Mouse (Mus musculus): ENCODE measurements at regions not wholly inside any gene's neighbourhood (a gene's known extent, or its start where the extent isn't known, plus 50 kb on each side); places are given as distances from the start of the nearest gene placed in this dataset.
A peak's percentile ranks its signal among the peaks of the same experiment; 100 is the strongest.

DNA sequence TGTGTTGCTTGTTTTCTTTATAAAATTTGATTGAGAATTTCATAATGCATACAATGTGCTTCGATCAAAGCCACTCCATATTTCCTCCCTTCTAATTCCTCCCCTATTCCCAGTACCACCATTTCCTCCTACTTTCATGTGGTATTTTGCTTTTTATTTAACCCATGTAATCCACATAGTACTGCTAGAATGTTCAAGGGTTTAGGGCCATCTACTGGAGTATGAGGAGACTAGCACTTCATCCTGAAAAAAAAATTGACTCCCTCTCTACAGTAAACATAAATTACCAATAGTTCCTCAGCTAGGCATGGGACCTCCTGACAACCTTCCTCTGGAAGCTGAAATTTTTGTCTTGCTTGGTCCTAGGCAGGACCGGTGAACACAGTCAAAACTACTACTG, 163.0 kb downstream of the Gpr165 start:
- DNase-seq (ENCODE audit: extremely low read depth) = peak; percentile 1
- no peaks in the 10 kb centered on the region for H3K4me1 ChIP-seq (ENCODE audit: control insufficient read depth in 1 of 2, insufficient read depth in 2 of 2)
- TF ChIP-seq JUND (conservative IDR thresholded peaks at IDR 0.05; ENCODE audit: low read depth, low read length) (no peak), CTCF (conservative IDR thresholded peaks at IDR 0.05 in 1 of 2, IDR thresholded peaks at IDR 0.05 in 1 of 2; ENCODE audit: low read depth in 2 of 2, low read length in 2 of 2) (peak in 1 of 2 experiments; percentile 17; a peak in 1 of 4 replicates), RAD21 (IDR thresholded peaks at IDR 0.05; ENCODE audit: low read depth, low read length) (peak; percentile 19)
- H3K27ac ChIP-seq (ENCODE audit: insufficient read depth, low read depth) = no peak overlapping the region
- no peak overlapping the region for H3K4me3 ChIP-seq (replicated peaks in 1 of 3; ENCODE audit: low read depth in 2 of 3, low read length in 2 of 3, poor library complexity in 1 of 3)
- H3K79me2 ChIP-seq (replicated peaks; ENCODE audit: control insufficient read depth, extremely low read depth, insufficient read depth, poor library complexity, severe bottlenecking) = no peaks in the 10 kb centered on the region
- H3K27me3 ChIP-seq (replicated peaks) = no peaks in the 10 kb centered on the region
- no peaks in the 10 kb centered on the region for H3K9me3 ChIP-seq (replicated peaks; ENCODE audit: low read length)
- dilution Hi-C loops (cut with MboI; ENCODE audit: extremely low pct_ligation_motif_present, extremely low pct_unique_long_range_greater_than_20kb, low sequenced_read_pairs) = no loop called here
- in situ Hi-C loops (cut with MboI; ENCODE audit: low pct_ligation_motif_present, low pct_unique_long_range_greater_than_20kb, low sequenced_read_pairs) = loop anchor here (25.0 kb wide), 1 partner anchor 864 kb away; no protein-coding TSS in a partner anchor
- H3K4me2 ChIP-seq (ENCODE audit: insufficient read depth, low read depth, poor library complexity, severe bottlenecking) = no peak overlapping the region
- no peak overlapping the region for H3K9ac ChIP-seq (ENCODE audit: insufficient read depth, low read depth)
- H3K36me3 ChIP-seq (replicated peaks in 1 of 2; ENCODE audit: control insufficient read depth in 1 of 2, insufficient read depth in 1 of 2, low read length in 1 of 2) = no peaks in the 10 kb centered on the region

DNA sequence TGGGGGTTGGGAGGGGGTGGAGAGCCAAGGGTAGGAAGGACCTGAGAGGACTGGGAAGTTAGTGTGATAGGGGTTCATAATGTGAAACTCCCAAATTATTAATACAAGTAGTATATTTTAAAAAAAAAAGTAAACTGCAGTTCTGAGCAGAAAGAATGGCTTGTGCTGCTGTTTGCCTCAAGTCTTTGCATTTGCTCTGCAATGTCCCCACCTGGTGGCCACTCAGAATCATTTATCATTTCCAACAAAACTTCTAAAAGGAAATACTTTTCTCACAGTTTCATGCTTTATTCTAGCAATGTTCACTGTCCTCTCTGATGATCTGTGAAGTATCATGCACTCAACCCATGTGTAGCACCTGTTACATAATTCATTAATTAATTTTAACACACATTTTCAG, 165.5 kb downstream of the Gpr165 start:
- no peak overlapping the region for H3K9ac ChIP-seq (ENCODE audit: insufficient read depth, low read depth)
- H3K4me1 ChIP-seq (ENCODE audit: control insufficient read depth in 1 of 2, insufficient read depth in 2 of 2) = no peaks in the 10 kb centered on the region
- TF ChIP-seq MAZ (IDR thresholded peaks at IDR 0.05; ENCODE audit: low read depth, low read length) (no peak), CTCF (conservative IDR thresholded peaks at IDR 0.05 in 1 of 2, IDR thresholded peaks at IDR 0.05 in 1 of 2; ENCODE audit: low read depth in 2 of 2, low read length in 2 of 2) (peak in 1 of 2 experiments; percentile 42; a peak in 2 of 4 replicates), CHD2 (IDR thresholded peaks at IDR 0.05; ENCODE audit: low read length) (no peak), ZNF384 (IDR thresholded peaks at IDR 0.05; ENCODE audit: low read depth, low read length) (no peak), SMC3 (IDR thresholded peaks at IDR 0.05; ENCODE audit: low read depth, low read length) (peak; percentile 21), NELFE (IDR thresholded peaks at IDR 0.05; ENCODE audit: low read depth, low read length) (no peak), POLR2AphosphoS2 (IDR thresholded peaks at IDR 0.05; ENCODE audit: low read depth, low read length) (no peak), POLR2A (IDR thresholded peaks at IDR 0.05; ENCODE audit: low read depth, low read length) (no peak), EP300 (IDR thresholded peaks at IDR 0.05; ENCODE audit: low read length) (no peak), RAD21 (IDR thresholded peaks at IDR 0.05; ENCODE audit: low read depth, low read length) (peak; percentile 49), BHLHE40 (IDR thresholded peaks at IDR 0.05; ENCODE audit: low read depth, low read length) (no peak), SIN3A (IDR thresholded peaks at IDR 0.05; ENCODE audit: low read length) (no peak), JUN (IDR thresholded peaks at IDR 0.05; ENCODE audit: insufficient read depth, low read depth, low read length) (no peak), ETS1 (conservative IDR thresholded peaks at IDR 0.05; ENCODE audit: low read depth, low read length) (no peak)
- peak; percentile 13 for DNase-seq (ENCODE audit: extremely low read depth)
- no peak overlapping the region for H3K4me3 ChIP-seq (replicated peaks in 1 of 3; ENCODE audit: low read depth in 2 of 3, low read length in 2 of 3, poor library complexity in 1 of 3)
- no peaks in the 10 kb centered on the region for H3K79me2 ChIP-seq (replicated peaks; ENCODE audit: control insufficient read depth, extremely low read depth, insufficient read depth, poor library complexity, severe bottlenecking)
- H3K27me3 ChIP-seq (replicated peaks) = no peaks in the 10 kb centered on the region
- H3K9me3 ChIP-seq (replicated peaks; ENCODE audit: low read length) = no peaks in the 10 kb centered on the region
- no peak overlapping the region for H3K27ac ChIP-seq (ENCODE audit: insufficient read depth, low read depth)
- dilution Hi-C loops (cut with MboI; ENCODE audit: extremely low pct_ligation_motif_present, extremely low pct_unique_long_range_greater_than_20kb, low sequenced_read_pairs) = no loop called here
- H3K4me2 ChIP-seq (ENCODE audit: insufficient read depth, low read depth, poor library complexity, severe bottlenecking) = no peak overlapping the region
- in situ Hi-C loops (cut with MboI; ENCODE audit: low pct_ligation_motif_present, low pct_unique_long_range_greater_than_20kb, low sequenced_read_pairs) = loop anchor here (25.0 kb wide), 1 partner anchor 866 kb away; no protein-coding TSS in a partner anchor
- no peaks in the 10 kb centered on the region for H3K36me3 ChIP-seq (replicated peaks in 1 of 2; ENCODE audit: control insufficient read depth in 1 of 2, insufficient read depth in 1 of 2, low read length in 1 of 2)

DNA sequence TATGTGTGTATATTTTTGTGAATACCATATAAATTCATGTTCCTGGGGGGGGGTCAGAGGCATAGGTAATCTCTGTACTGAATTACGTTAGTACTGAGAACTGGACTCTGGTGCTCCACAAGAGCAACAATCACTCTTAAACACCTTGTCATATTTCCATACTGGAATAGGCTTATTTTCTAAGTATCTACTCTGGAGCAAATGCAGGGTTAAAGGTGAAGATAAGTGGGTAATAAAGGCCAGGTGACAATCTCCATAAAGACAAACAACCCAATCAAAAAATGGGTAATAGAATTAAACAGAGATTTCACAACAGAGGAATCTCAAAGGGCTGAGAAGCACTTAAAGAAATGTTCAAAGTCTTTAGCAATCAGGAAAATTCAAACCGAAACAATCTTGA, 165.9 kb downstream of the Gpr165 start:
- Histone ChIP-seq H3K4me2 (ENCODE audit: insufficient read depth, low read depth, poor library complexity, severe bottlenecking) (no peak overlapping the region), H3K9ac (ENCODE audit: insufficient read depth, low read depth) (no peak overlapping the region), H3K4me1 (ENCODE audit: control insufficient read depth in 1 of 2, insufficient read depth in 2 of 2) (no peaks in the 10 kb centered on the region), H3K36me3 (replicated peaks in 1 of 2; ENCODE audit: control insufficient read depth in 1 of 2, insufficient read depth in 1 of 2, low read length in 1 of 2) (no peaks in the 10 kb centered on the region), H3K9me3 (replicated peaks; ENCODE audit: low read length) (no peaks in the 10 kb centered on the region), H3K4me3 (replicated peaks in 1 of 3; ENCODE audit: low read depth in 2 of 3, low read length in 2 of 3, poor library complexity in 1 of 3) (no peak overlapping the region), H3K27ac (ENCODE audit: insufficient read depth, low read depth) (no peak overlapping the region), H3K79me2 (replicated peaks; ENCODE audit: control insufficient read depth, extremely low read depth, insufficient read depth, poor library complexity, severe bottlenecking) (no peaks in the 10 kb centered on the region), H3K27me3 (replicated peaks) (no peaks in the 10 kb centered on the region)
- dilution Hi-C loops (cut with MboI; ENCODE audit: extremely low pct_ligation_motif_present, extremely low pct_unique_long_range_greater_than_20kb, low sequenced_read_pairs) = no loop called here
- in situ Hi-C loops (cut with MboI; ENCODE audit: low pct_ligation_motif_present, low pct_unique_long_range_greater_than_20kb, low sequenced_read_pairs) = loop anchor here (25.0 kb wide), 1 partner anchor 867 kb away; no protein-coding TSS in a partner anchor
- DNase-seq (ENCODE audit: extremely low read depth) = no peak
- TF ChIP-seq ELF1 (IDR thresholded peaks at IDR 0.05; ENCODE audit: low read depth, low read length) (no peak), PAX5 (IDR thresholded peaks at IDR 0.05; ENCODE audit: low read length) (no peak), JUN (IDR thresholded peaks at IDR 0.05; ENCODE audit: insufficient read depth, low read depth, low read length) (no peak), KAT2A (IDR thresholded peaks at IDR 0.05; ENCODE audit: insufficient replicate concordance, low read length) (no peak), ZMIZ1 (IDR thresholded peaks at IDR 0.05; ENCODE audit: low read depth, low read length) (no peak), ETS1 (conservative IDR thresholded peaks at IDR 0.05; ENCODE audit: low read depth, low read length) (no peak), CTCF (conservative IDR thresholded peaks at IDR 0.05 in 1 of 2, IDR thresholded peaks at IDR 0.05 in 1 of 2; ENCODE audit: low read depth in 2 of 2, low read length in 2 of 2) (no peak), RAD21 (IDR thresholded peaks at IDR 0.05; ENCODE audit: low read depth, low read length) (no peak), ZC3H11A (IDR thresholded peaks at IDR 0.05; ENCODE audit: low read depth, low read length) (no peak)
